Mouse (Mus musculus): Measurements from ENCODE around the gene Pik3c2a. TPM values are rescaled to one million over a fixed set of nuclear protein-coding genes. Genes with fewer than 3 reads are reported as not detected.

Pik3c2a gene
- total RNA-seq, 2 experiments from 2014 or later: 23.8 to 24.7 TPM

GRCm38 (mm10) chr7:116301144-116301543, 142.1 kb downstream of the Pik3c2a start:
- no peak for DNase-seq (ENCODE audit: low spot score in 2 of 2)

GRCm38 (mm10) chr7:116298851-116299250, 144.4 kb downstream of the Pik3c2a start:
- no peak for DNase-seq (ENCODE audit: low spot score in 2 of 2)

GRCm38 (mm10) chr7:116298389-116298788, 144.9 kb downstream of the Pik3c2a start:
- DNase-seq (ENCODE audit: low spot score in 2 of 2): no peak

GRCm38 (mm10) chr7:116294961-116295360, 148.3 kb downstream of the Pik3c2a start:
- DNase-seq (ENCODE audit: low spot score in 2 of 2): no peak

DNA sequence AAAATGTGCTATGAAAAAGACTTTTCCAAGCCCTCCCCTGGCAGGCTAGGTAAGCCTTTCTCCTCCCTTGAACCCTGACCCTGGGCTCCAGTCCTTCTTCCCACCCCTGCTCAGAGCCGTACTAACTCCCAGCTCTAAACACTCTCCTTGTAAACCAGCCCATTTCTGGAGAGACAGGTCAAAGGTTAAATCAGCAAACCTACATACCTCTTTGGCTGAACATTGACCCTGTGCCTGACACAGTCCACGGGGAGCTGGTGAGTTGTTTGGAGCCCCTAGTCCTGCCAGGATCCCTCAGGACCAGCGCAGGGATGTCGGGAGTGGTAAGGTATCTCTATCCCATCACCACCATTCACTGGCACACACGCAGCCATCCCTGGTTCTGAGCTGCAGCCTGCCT, 150.9 kb downstream of the Pik3c2a start:
- no peak for DNase-seq (ENCODE audit: low spot score in 2 of 2)

GRCm38 (mm10) chr7:116290559-116290958, 152.7 kb downstream of the Pik3c2a start:
- no peak for DNase-seq (ENCODE audit: low spot score in 2 of 2)

DNA sequence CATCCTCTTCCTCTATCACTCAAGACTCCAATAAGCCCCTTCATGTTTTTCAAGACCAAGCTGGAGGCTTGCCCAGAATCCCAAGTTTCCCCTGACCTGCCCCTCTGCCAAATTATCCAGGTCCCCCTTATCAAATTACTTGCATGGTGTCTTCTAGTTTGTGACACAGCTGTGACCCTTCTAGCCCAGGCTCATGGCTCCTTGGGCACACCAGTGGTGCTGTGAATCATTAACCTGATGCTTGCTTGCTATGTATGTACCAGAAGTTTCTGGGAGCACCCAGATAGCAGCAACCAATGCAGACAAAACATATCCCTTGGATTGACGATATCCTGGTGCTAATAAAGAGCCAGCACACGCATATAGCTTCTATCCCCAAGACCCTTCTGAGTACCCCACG, 154.3 kb downstream of the Pik3c2a start:
- DNase-seq (ENCODE audit: low spot score in 2 of 2): no peak

GRCm38 (mm10) chr7:116287959-116288358, 155.3 kb downstream of the Pik3c2a start:
- no peak for DNase-seq (ENCODE audit: low spot score in 2 of 2)

Other genes with a start within 250 kb of the Pik3c2a start
- gene Plekha7, start 135.1 kb downstream of the Pik3c2a start, total RNA-seq (2021): 10 to 100 TPM; 18.7 to 21.5 TPM
- gene Rps13, start 109.3 kb downstream of the Pik3c2a start, total RNA-seq (2021): 100 to 1,000 TPM; 203 to 223 TPM
- gene Nucb2, start 60.9 kb upstream of the Pik3c2a start, total RNA-seq (2021): 10 to 100 TPM; 17.3 to 23.8 TPM